Mouse (Mus musculus) lung, postnatal 14 days (tissue): ENCODE measurements around the gene Plin4.
"Not testable (repeated sequence)": the region's sequence is repeated elsewhere in the genome, so short reads cannot be mapped to it uniquely, and the experiment has no call there.

Experiments
- DNase-seq: peaks from one replicate; pipeline ENCODE4 v3.0.0; 2021

Plin4 gene

DNA sequence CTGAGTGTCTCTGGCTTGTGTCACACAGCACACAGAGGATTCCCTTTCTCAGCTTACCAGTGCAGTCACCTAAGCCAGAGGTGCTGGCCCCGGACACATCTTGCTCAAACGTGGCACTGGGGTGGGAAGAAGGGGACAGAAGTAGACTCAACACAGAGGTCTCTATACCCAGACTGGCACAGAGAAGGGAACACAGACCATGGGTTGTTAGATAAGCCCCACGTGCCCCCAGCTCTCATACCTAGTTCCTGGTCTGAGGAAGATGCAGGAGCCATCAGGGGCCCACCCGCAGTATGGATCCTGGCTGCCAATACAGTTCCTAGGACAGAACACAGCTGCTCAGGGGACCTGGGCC lies 15.7 kb upstream of the Plin4 start:
- no peak for DNase-seq

DNA sequence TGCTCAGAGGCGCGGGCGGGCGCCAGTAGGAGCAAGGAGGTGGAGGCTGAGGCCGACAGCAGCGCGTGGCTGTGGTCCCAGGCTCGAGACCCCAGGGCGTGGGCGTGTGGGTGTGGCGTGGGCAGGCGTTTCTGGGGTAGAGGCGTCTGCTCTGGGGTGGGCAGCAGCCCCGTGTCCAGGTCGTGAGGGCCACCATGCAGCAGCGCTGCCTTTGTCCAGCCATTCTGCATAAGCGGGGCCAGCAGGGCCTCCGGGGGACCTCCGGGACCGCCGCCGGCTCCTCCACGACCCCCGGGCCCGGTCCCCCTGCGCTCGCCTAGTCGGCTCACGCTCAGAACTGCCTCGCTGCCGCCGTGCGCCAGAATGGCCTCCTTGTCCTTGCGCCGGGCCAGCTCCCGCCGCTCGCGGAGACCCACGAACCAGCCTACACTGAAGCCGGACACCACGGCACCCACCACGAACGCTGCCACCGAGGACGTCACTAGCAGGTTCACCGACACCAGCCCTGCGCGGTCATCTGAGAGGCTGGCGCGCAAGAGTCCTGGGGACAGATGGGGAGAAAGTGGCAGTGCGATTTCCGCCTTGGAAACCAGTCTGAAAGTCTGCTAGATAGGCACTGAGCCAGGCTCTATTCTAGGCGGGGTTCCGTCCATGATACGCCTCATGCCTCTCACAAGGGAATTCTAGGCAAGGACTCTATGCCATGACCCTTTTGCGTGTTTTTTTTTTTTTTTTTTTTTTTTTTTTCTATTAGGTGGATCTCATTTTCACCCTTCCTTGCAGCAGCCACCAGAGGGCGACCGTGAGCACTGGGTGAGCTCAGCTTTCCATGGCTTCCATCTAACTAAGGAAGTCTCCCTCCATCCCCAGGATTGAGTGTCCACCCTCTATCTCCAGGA lies 15.0 kb upstream of the Plin4 start:
- DNase-seq, result peak; percentile 72

GRCm38 (mm10) chr17:56123681-56124340 lies 14.2 kb upstream of the Plin4 start:
- no peak for DNase-seq

DNA sequence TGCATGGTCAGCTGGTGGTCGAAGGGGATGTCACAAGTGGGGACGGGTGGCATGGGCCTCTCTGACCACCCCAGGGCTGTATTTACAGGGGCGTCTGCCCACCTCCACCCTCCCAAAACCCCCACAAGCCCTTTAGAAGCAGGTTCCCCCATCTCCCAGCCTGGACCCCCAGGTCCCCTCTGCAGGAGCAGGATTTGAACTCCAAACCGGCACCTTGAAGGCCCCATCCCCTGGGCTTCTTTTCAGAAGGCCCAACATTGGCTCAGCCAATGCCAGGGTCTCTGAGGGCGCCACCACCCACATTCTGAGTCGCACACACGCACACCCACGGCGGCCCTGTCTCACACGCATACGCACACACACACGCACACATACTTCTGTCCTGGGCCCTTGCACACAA lies 13.6 kb upstream of the Plin4 start:
- no peak for DNase-seq

DNA sequence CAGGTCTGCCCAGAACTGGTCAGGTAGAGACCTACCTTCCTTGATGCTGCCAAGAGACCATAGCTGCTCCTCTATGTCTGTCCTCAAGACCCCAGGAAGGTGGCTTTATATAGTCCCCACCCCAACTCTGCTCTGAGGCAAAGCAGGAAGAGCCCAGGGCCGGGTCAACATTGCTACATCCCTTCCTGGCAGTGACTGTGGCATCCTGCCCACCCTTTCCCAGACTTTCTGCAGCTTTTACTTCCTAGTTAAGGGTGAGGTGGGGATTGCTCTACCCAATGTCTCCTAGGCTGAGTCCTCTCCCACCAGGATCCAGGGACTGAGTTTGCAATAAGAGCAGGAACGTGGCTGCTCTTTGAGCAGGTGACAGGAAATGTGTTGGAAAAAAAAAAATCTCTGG lies 12.2 kb upstream of the Plin4 start, which contains the start of gene Lrg1:
TSS of gene Lrg1 (minus strand) at position 176 of the 400 bp plus-strand sequence.
- DNase-seq, result peak; percentile 42

GRCm38 (mm10) chr17:56119981-56120880 lies 10.6 kb upstream of the Plin4 start:
- DNase-seq, result peak; percentile 47

DNA sequence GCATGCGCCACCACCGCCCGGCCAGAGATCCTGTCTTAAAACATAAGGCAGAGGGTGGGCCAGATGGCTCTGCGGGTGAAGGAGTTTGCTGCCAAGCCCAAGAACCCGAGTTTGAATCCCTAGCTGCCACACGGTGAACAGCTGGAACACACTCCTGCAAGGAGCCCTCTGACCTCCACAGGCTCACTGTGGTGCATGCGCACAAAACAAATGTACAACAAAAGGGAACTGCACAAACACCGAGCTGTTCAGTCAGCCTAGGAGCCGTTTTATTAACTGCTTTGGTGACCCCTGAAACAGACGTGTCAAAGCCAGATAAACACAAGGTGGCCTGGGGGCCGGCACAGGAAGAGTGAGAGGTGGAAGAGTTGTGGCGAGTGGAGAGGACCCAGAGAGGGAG lies 9.8 kb upstream of the Plin4 start:
- DNase-seq, result no peak

DNA sequence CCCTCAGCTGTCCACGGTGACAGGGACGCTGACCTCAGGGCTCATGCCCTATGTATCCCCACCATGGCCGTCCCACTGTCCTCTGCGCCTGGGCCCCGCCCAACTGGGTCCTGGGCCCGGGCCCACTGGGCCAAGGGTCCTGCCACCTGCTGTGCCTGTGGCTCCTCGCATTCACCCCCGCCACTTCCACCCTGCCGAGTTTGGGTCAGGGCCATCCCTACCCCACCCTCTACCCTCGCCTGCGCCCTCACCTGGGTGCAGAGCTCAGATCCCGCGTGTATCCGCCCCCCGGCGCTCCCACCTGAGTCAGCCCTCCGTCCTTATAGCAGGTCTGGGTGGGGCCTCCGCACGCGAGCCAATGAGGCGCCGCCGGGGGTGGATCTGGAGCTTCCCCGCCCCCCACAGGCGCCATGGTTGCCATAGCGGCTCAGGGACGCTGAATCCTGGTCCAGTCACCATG lies 7.7 kb upstream of the Plin4 start, which contains the start of gene Plin5:
TSS of gene Plin5 (minus strand) at position 346 of the 460 bp plus-strand sequence.
- DNase-seq, result peak; percentile 42

DNA sequence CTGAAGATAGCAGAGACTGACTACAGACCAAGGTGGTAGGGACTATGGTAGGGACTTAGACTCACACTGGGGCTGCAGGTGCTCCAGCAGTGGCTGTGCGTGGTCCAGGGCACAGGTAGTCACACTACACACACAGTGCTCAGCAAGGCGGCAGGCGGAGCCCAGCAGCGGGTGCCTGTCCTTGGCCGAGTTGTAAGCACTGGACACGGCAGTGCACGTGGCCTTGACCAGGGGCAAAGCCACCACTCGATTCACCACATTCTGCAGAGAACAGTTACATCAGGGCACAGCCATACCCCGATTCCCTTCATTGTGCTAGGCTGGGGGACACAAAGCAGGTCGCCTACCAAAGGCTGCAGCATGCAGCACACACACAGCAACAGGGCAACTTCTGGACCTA lies 6.6 kb upstream of the Plin4 start:
- no peak for DNase-seq

GRCm38 (mm10) chr17:56112743-56113142 lies 3.1 kb upstream of the Plin4 start:
- no peak for DNase-seq

- peak; percentile 75 for DNase-seq
These were observed 2.3 kb upstream of the Plin4 start for GRCm38 (mm10) chr17:56111864-56112263.

- no peak for DNase-seq
These were observed 1.4 kb upstream of the Plin4 start for GRCm38 (mm10) chr17:56111021-56111420.

DNA sequence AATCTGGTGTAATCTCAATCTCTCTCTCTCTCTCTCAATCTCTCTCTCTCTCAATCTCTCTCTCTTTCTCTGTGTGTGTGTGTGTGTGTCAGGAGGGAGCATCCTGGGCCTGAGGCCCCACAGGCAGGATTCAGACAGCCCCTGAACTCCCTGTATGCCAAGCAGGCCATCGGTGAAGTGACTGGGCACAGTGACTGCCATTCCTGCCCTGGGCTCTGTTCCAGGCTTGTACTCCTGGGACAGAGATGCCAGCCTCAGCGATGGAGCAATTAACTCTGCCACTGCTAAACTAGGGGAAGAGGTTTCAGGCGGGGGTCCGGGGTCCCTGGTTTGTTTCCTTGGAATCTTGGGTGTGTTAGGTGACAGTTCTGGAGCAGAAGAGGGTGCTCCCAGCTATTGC lies 968 bp upstream of the Plin4 start:
- DNase-seq, result no peak

GRCm38 (mm10) chr17:56108334-56109044 lies 1.1 kb downstream of the Plin4 start:
- DNase-seq, result peak; percentile 66

DNA sequence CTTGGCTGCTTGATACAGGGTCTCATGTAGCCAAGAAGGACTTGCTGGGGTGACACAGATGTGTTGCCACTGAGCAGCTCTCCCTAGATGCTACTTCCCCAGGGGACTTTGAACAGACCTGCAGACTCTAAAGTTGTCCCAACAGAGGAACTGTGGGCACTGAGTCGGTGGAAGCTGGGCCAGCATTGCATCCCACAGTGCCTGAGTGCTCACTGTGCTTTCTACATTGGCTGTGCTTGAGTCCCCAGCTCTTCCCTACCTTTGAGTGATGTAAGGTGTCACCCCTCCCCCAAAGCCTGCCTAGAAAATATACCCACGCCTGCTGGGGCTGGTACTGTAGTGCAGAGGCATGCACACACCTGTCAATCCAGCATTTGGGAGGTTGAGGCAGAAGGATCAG lies 1.9 kb downstream of the Plin4 start:
- no peak for DNase-seq

- DNase-seq, result no peak
These were observed 2.6 kb downstream of the Plin4 start for GRCm38 (mm10) chr17:56106981-56107380.

DNA sequence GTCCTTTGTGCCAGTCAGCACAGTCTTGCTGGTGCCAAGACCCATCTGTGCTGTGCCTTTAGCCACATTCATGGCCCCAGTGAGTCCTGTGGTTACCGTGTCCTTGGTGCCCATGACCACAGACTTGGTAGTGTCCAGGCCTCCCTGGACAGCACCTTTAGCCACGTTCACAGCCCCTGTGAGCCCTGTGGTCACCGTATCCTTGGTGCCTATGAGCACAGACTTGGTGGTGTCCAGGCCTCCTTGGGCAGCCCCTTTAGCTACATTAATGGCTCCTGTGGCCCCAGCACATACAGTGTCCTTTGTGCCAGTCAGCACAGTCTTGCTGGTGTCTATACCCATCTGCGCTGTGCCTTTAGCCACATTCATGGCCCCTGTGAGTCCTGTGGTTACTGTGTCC lies 3.2 kb downstream of the Plin4 start:
- not testable (repeated sequence) for DNase-seq

GRCm38 (mm10) chr17:56104821-56105220 lies 4.8 kb downstream of the Plin4 start:
- not testable (repeated sequence) for DNase-seq

- DNase-seq, result no peak
These were observed 5.9 kb downstream of the Plin4 start for GRCm38 (mm10) chr17:56103465-56104285.

GRCm38 (mm10) chr17:56102927-56103326 lies 6.7 kb downstream of the Plin4 start:
- DNase-seq, result no peak

- DNase-seq, result no peak
These were observed 7.4 kb downstream of the Plin4 start for GRCm38 (mm10) chr17:56102158-56102557.
